Mouse (Mus musculus): ENCODE data around the gene Ormdl3. TPM values are rescaled to one million over a fixed set of nuclear protein-coding genes. Genes with fewer than 3 reads are reported as not detected.
"Not testable (repeated sequence)": the region's sequence is repeated elsewhere in the genome, so short reads cannot be mapped to it uniquely, and the experiment has no call there.

The Ormdl3 gene
- polyA plus RNA-seq (2015; fragmentation: Nextera tagmentation; extraction: Ambion mirVana) = 120 TPM in 2 replicates

DNA sequence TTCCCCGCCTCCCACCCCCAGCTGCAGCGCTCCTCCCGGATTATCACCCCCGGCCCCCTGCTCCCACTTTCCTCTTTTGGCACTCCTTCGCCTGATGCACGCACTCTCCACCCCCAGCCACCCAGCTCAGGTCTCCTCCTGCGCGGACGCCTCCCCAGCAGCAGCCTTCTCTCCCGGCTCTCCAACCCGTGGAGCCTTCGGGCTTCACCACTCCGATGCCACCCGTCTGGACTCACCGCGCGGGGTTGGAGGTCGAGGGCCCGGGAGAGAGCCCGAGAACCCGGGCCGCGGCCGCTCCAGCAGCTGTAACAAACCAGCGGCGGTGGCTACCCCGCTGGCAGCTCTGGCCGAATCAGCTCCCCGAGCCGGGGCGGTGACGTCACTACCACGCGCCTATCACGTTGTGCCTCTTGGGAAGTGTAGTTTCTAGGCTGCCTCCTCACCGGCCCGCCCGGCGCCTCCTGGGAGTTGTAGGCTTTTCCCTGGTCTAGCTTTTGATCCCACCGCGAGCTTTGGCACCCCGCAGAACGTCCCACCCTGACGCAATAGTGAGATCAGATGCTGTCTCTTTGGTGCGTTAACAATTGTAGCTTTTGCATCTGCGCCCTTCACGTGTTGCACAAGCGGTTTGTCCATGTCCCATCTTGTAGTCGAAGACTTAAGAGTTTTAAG lies at the start of gene Ormdl3:
TSS of gene Ormdl3 (minus strand) at position 477 of the 672 bp plus-strand sequence.
- peaks cover 36% of the 10 kb centered on the region for H3K4me1 ChIP-seq
- peak within 1 kb of the TSS; percentile 87 for H3K27ac ChIP-seq
- H3K4me3 ChIP-seq = peak within 1 kb of the TSS; percentile 87
- H3K9me3 ChIP-seq = no peaks in the 10 kb centered on the region
- H3K4me2 ChIP-seq = peak within 1 kb of the TSS; percentile 73
- H3K36me3 ChIP-seq (replicated peaks) = peaks cover 9% of the 10 kb centered on the region; the same call in 1 of the 2 replicates
- peak; percentile 96 for ATAC-seq (replicated peaks)
- WGBS = under 1% methylated on average over 49 of the region's 49 CpGs
- peak within 1 kb of the TSS; percentile 87 for H3K9ac ChIP-seq
- no peaks in the 10 kb centered on the region for H3K27me3 ChIP-seq (replicated peaks)

DNA sequence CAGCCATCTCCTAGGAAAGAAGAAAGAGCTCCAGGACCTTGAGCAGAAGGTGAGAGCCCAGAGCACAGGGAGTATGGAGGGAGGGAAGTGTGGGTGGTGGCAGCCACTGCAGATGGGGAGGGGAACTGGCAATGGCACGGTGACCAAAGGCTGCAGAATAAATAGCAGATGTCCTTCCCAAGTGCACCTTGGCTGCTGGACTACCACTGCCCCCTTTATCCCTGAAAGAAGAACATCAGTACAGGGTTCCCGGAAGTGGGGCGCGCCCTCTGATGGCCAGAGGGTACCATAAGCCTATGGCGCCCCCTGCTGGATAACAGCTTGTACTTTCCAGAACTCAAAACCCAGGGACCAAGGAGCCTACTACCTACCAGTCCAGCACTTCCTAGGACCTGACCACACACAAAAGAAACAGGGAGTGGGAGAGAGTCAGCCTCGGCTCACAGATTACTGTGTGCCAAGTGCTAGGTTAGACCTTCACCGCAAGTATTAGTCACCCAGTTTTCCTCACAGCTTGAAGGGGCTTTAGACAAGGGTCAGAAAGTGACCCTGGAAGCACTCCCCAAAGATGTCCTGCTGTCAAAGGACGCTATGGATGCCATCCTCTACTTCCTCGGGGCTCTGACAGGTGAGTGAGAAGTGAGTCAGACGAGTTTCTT lies 48.3 kb upstream of the Ormdl3 start:
- H3K36me3 ChIP-seq (replicated peaks); H3K9me3 ChIP-seq; H3K4me1 ChIP-seq; H3K9ac ChIP-seq; ATAC-seq (replicated peaks); H3K27ac ChIP-seq; H3K4me2 ChIP-seq; H3K4me3 ChIP-seq; H3K27me3 ChIP-seq (replicated peaks): not testable (repeated sequence)
- WGBS = 33% methylated on average over 10 of the region's 10 CpGs

DNA sequence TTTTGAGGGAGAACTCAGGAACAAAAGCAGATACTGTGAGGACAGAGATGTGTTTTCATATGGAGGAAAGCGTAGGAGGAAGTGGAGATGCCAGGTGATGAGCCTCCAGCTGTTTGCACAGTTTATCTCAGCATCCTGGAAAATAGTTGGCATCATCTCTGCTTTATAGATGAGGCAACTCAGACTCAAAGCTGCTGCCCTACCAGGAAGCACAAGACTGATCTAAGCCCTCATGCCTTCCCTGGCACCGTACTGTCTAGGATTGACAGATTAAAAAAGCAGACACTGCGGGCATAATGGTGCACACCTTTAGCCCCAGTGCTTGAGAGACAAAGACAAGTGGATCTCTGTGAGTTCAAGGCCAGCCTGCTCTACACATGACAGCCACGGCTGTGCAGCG lies 43.5 kb upstream of the Ormdl3 start:
- WGBS = 88% methylated on average over 5 of the region's 5 CpGs
- no peaks in the 10 kb centered on the region for H3K4me1 ChIP-seq

DNA sequence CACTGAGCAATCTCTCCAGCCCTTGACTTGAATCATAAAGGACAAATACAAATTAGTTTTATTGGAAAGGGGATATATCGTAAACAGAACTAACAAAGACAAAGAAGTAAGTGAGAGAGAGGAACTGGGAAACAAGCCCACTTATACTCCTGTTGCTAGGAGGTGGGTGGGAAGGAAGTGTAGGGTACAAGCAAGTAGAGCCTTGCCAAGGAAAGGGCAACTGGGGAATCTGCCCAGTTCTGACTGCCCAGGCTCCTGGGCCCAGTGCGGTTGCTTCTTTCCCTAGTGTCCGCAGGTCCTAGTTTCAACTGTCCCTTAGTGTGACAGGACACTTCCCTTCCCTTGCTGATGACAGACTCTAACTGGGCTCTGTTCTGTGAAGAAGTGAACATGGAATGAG lies 41.5 kb upstream of the Ormdl3 start:
- ATAC-seq (replicated peaks) = no peak
- no peak overlapping the region for H3K4me3 ChIP-seq
- WGBS = 96% methylated on average over 3 of the region's 3 CpGs

More for the DNA sequence above, 43.5 kb upstream of the Ormdl3 start:
- no peak overlapping the region for H3K4me2 ChIP-seq
- H3K9me3 ChIP-seq = no peaks in the 10 kb centered on the region
- no peak overlapping the region for H3K9ac ChIP-seq
- H3K27me3 ChIP-seq (replicated peaks) = no peaks in the 10 kb centered on the region
- no peaks in the 10 kb centered on the region for H3K36me3 ChIP-seq (replicated peaks)
- no peak for ATAC-seq (replicated peaks)
- no peak overlapping the region for H3K27ac ChIP-seq
- H3K4me3 ChIP-seq = no peak overlapping the region

DNA sequence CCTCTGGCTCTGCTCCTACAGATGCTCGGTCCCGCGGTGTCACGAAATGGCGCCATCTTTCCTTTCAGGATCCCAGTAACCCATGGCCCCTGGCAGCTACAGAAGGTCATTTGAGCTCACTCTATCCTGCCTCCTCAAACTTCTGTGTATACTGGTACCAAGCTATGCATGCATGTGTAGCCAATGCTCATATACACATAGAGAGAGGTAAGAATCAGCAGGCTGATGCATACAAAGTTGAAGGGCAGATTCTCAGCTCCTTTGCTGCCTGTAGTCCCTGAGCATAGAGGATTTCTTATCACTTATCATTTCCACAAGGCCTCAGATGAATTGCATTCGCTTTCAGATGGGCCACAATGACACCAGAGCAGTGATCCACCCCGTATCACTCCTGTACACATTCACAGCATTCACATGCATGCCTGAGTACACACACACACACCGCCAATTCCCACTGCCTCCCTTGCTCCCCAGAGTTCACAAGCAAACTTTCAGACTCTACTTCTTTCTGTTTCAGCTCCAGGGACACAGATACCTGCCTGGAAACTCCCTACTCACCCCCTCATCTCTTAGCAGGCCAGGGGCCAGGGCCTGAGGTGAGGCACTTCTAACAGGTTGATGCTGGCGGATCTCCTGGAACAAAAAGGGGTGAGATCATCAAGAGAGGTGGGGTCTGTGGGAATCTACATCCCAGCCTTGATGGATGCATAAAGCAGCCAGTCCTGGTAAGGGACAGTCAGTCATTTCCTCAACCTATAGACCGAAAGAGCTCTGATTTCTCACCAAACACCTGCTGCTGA lies 38.6 kb upstream of the Ormdl3 start, which contains the start of the genes Gm12355 and Gsdma3:
TSS of gene Gm12355 (minus strand) at position 51 of the 800 bp plus-strand sequence.
TSS of gene Gsdma3 (plus strand) at position 750 of the 800 bp plus-strand sequence.
- H3K27me3 ChIP-seq (replicated peaks) = no peaks in the 10 kb centered on the region
- no peaks in the 10 kb centered on the region for H3K9me3 ChIP-seq
- H3K4me1 ChIP-seq = no peaks in the 10 kb centered on the region
- no peak within 1 kb of the TSS for H3K9ac ChIP-seq
- 90% methylated on average over 10 of the region's 10 CpGs for WGBS
- H3K4me2 ChIP-seq = no peak within 1 kb of the TSS
- no peak within 1 kb of the TSS for H3K27ac ChIP-seq
- H3K4me3 ChIP-seq = no peak within 1 kb of the TSS
- no peaks in the 10 kb centered on the region for H3K36me3 ChIP-seq (replicated peaks)
- ATAC-seq (replicated peaks) = no peak

More for the DNA sequence above, 41.5 kb upstream of the Ormdl3 start:
- H3K9ac ChIP-seq = no peak overlapping the region
- H3K27ac ChIP-seq = no peak overlapping the region
- no peaks in the 10 kb centered on the region for H3K36me3 ChIP-seq (replicated peaks)
- H3K4me2 ChIP-seq = no peak overlapping the region
- H3K27me3 ChIP-seq (replicated peaks) = no peaks in the 10 kb centered on the region
- H3K9me3 ChIP-seq = no peaks in the 10 kb centered on the region
- no peaks in the 10 kb centered on the region for H3K4me1 ChIP-seq

DNA sequence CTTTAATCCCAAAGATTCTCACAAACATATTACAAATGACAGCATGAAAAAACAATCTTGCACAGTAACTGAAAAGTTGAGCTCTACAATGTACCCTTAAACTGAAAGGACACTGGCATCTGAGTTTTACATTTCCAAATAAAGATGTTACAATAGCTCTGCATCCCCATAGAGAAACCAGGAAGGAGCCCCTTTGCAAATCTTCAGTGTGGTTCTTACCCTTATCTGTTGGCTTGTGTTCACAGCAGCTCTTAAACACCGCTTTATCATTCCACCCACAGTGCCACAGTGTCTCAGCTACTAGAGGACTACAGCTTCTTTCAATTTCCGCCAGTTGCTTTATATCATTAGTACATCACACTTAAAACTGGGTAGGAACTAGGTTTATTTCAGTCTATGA lies 37.2 kb upstream of the Ormdl3 start:
- not testable (repeated sequence) for H3K36me3 ChIP-seq (replicated peaks); ATAC-seq (replicated peaks); H3K9ac ChIP-seq; H3K27me3 ChIP-seq (replicated peaks); H3K4me1 ChIP-seq; H3K4me2 ChIP-seq; H3K4me3 ChIP-seq; H3K27ac ChIP-seq; H3K9me3 ChIP-seq
- WGBS = 93% methylated on average over 2 of the region's 2 CpGs

DNA sequence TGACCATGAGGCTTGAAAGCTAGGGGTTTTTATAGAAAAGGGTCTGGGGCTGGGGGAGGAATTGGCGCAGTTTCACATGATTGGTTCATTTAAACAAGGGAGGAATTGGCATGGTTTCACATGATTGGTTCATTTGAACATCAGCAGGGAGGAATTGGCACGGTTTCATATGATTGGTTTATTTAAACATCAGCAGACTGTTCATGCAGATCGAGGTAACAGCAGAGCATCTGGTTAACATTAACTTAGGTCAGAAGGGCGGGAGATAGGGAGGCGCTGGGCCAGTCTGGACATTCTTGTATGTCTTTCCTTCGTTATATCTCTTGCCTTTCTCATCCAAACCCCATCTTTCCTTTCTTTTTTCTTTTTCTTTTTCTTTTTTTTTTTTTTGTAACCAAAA lies 36.8 kb upstream of the Ormdl3 start:
- not testable (repeated sequence) for H3K27ac ChIP-seq; H3K36me3 ChIP-seq (replicated peaks); H3K27me3 ChIP-seq (replicated peaks); H3K4me2 ChIP-seq; H3K9ac ChIP-seq; H3K4me3 ChIP-seq; H3K9me3 ChIP-seq; ATAC-seq (replicated peaks); H3K4me1 ChIP-seq
- WGBS = 84% methylated on average over 6 of the region's 6 CpGs

DNA sequence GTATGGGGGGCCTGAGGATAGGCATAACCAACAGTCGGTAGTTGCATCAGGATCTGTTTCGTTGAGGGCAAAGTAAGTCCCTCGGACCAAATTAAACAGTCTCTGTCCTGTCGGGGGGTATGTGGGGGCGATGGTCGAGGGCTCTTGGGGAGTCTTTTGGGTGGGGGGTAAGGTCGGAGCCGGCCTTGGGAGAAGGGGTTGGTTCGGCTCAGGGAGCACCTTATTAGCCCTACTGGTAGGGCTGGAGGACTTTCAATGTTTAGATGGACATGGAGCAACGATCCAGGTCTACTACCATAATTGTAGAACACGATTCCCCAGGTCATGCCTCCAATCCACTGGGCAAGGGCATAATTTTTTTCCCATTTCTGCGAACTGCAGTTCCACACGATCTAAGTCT lies 33.6 kb upstream of the Ormdl3 start:
- Histone ChIP-seq H3K36me3 (replicated peaks) (no peaks in the 10 kb centered on the region), H3K4me2 (no peak overlapping the region), H3K27me3 (replicated peaks) (no peaks in the 10 kb centered on the region), H3K9me3 (no peaks in the 10 kb centered on the region), H3K9ac (no peak overlapping the region), H3K4me1 (no peaks in the 10 kb centered on the region), H3K4me3 (no peak overlapping the region), H3K27ac (no peak overlapping the region)
- no peak for ATAC-seq (replicated peaks)
- 95% methylated on average over 13 of the region's 13 CpGs for WGBS

DNA sequence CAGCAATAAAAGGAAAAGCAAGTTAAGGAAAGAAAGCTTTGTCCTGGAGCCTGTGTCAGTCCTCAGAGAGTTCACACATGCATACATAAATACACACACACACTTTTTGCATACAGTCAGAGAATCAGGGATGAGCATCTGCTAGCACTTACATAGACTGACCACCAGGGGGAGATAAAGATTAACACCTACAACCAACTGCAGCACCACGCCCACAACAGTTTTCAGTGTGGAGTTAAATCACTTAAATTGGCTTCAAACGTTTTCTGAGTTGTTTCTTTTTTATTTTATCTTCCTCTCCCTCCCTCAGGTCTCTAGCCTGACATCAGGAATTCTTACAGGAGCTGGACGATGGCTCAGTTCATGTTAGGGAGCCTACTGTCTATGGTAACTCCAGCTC lies 19.6 kb upstream of the Ormdl3 start:
- WGBS = 9% methylated on average over 3 of the region's 3 CpGs
- H3K4me3 ChIP-seq = no peak overlapping the region
- no peak for ATAC-seq (replicated peaks)

DNA sequence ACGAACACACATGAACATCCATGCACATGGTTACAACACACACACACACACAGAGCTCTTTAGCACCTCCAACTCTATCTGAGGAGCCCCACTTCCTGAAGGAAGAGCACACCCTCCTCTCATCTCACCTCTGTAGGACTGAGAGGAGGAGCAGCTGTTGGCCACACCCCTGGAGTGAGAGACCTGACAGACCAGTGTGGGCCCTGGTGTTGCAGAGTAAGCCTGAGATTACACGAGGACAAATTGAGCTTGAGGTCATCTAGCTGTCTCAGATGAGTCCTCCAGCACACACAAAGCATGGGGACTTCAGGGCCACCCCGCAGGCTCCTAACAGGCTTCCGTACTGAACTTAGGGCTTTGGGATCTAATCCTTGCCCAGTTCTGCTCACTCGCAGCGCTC lies 17.7 kb upstream of the Ormdl3 start:
- not testable (repeated sequence) for H3K36me3 ChIP-seq (replicated peaks); H3K9ac ChIP-seq; H3K27ac ChIP-seq; ATAC-seq (replicated peaks); H3K9me3 ChIP-seq; H3K4me2 ChIP-seq; H3K4me1 ChIP-seq; H3K4me3 ChIP-seq; H3K27me3 ChIP-seq (replicated peaks)
- 71% methylated on average over 6 of the region's 6 CpGs for WGBS

More for the DNA sequence above, 19.6 kb upstream of the Ormdl3 start:
- Histone ChIP-seq H3K27me3 (replicated peaks) (no peaks in the 10 kb centered on the region), H3K9ac (no peak overlapping the region), H3K27ac (no peak overlapping the region), H3K4me2 (no peak overlapping the region), H3K36me3 (replicated peaks) (no peaks in the 10 kb centered on the region), H3K9me3 (no peaks in the 10 kb centered on the region), H3K4me1 (peaks cover 6% of the 10 kb centered on the region)

DNA sequence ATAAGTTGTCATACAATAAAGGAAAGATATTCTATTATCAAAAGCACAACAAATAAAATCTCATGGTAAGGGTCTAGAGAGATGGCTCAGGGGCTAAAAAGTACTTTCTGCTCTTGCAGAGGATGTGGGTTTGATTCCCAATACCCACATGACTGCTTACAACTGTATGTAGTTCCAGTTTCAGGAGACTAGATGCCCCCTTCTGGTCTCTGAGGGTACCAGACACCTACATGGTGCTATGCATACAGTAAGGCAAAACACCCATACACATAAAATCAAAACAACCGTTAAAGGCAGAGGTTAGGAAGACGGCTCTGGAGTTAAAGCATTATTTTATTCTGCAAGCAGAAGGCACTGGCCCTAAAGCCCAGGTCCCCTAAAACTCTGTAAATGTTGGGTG lies 16.8 kb upstream of the Ormdl3 start:
- peaks cover 9% of the 10 kb centered on the region for H3K27me3 ChIP-seq (replicated peaks)
- no peak overlapping the region for H3K4me3 ChIP-seq
- no peak overlapping the region for H3K9ac ChIP-seq
- no peaks in the 10 kb centered on the region for H3K9me3 ChIP-seq
- ATAC-seq (replicated peaks) = no peak
- WGBS = 92% methylated on average over 2 of the region's 2 CpGs
- H3K27ac ChIP-seq = no peak overlapping the region
- H3K4me2 ChIP-seq = no peak overlapping the region
- no peaks in the 10 kb centered on the region for H3K36me3 ChIP-seq (replicated peaks)
- H3K4me1 ChIP-seq = peaks cover 6% of the 10 kb centered on the region

DNA sequence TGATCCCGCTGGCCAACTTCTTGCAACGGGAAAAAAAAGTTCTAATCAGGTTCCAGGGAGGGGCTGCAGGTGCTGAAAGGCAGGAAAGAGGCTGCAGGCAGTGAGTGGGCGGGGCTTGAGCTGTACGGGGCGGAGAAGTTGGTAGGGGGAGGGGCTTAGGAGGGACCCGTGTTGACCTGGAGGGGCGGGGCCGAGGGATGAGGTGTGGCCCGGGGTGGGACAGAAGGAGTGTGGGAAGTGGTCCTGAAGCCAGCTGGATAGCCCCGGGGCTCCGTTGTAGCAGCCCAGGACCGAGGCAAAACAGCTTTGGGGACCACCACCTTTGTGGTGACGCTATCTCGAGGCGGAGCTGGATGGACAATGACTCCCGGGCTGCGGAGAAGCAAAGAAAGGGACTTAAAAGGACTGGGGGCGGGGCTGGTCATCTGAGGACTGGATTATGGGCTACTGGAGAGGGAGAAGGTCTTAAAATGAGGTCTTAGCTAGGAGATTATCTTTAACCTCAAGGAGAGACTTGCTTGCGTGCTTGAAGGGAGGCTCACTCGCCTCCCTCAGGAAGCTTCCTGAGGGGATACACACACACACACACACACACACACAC lies 15.0 kb upstream of the Ormdl3 start:
- Histone ChIP-seq H3K4me1 (peaks cover 6% of the 10 kb centered on the region), H3K4me2 (peak overlapping the region; percentile 51), H3K9ac (no peak overlapping the region), H3K27ac (no peak overlapping the region), H3K36me3 (replicated peaks) (no peaks in the 10 kb centered on the region), H3K27me3 (replicated peaks) (peaks cover 14% of the 10 kb centered on the region), H3K9me3 (no peaks in the 10 kb centered on the region), H3K4me3 (peak overlapping the region; percentile 30)
- ATAC-seq (replicated peaks) = no peak
- 2% methylated on average over 20 of the region's 20 CpGs for WGBS

Data from midbrain, embryonic 15.5 days (tissue).